Mouse (Mus musculus) stomach, postnatal 0 days (tissue): Measurements from ENCODE around the gene Ttll12.

Source experiments
- CTCF ChIP-seq: IDR thresholded peaks from 2 replicates; pipeline ENCODE4 v1.5.1; 2016; ENCODE audit warnings: antibody characterized with exemption, low read depth, mild to moderate bottlenecking, moderate library complexity
- EP300 ChIP-seq: optimal IDR thresholded peaks from 2 replicates; pipeline ENCODE3; 2016; ENCODE audit warnings: antibody characterized with exemption

- no peak for TF ChIP-seq CTCF
- no peak for TF ChIP-seq EP300
Measured at GRCm38 (mm10) chr15:83562626-83563270, 32.2 kb downstream of the Ttll12 start.
